Mouse (Mus musculus): ENCODE results near the gene Aicda.

- TF ChIP-seq CTCF (IDR thresholded peaks at IDR 0.05) (no peak), EP300 (IDR thresholded peaks at IDR 0.05) (no peak)
Observed at GRCm38 (mm10) chr6:122579086-122579485, 25.5 kb downstream of the Aicda start.
